Mouse (Mus musculus) stomach, postnatal 0 days (tissue): ENCODE results near the gene Mrpl33. TPM values are rescaled to one million over a fixed set of nuclear protein-coding genes. Genes with fewer than 3 reads are reported as not detected.

Source experiments
- ATAC-seq: fragments of 200-750 bp; cut with Nextera tagmentation; 2 replicates; pipeline ENCODE4 v1.8.0; 2017; ENCODE audit not compliant: low FRiP score, low TSS enrichment
- DNase-seq: peaks from one replicate; pipeline ENCODE4 v3.0.0-alpha.2; 2016; ENCODE audit warnings: low spot score
- H3K27ac ChIP-seq: fragments of 300-500 bp; sonication (generic); replicated peaks from 2 replicates; pipeline ENCODE4 v1.5.1; 2014; ENCODE audit warnings: mild to moderate bottlenecking, control low read depth
- H3K27me3 ChIP-seq: fragments of 300-500 bp; sonication (generic); 2 replicates; pipeline ENCODE4 v1.6.1; 2014; ENCODE audit warnings: low read length; ENCODE audit not compliant: control insufficient read depth, insufficient read depth
- H3K36me3 ChIP-seq: fragments of 300-500 bp; sonication (generic); 2 replicates; pipeline ENCODE4 v1.6.1; 2014; ENCODE audit warnings: low read length, mixed read lengths; ENCODE audit not compliant: control insufficient read depth, insufficient read depth
- H3K4me1 ChIP-seq: fragments of 300-500 bp; sonication (generic); replicated peaks from 2 replicates; pipeline ENCODE4 v1.6.1; 2014; ENCODE audit warnings: antibody characterized with exemption; ENCODE audit not compliant: control insufficient read depth, insufficient read depth
- H3K4me2 ChIP-seq: fragments of 300-500 bp; sonication (generic); replicated peaks from 2 replicates; pipeline ENCODE4 v1.6.1; 2014; ENCODE audit warnings: low read depth, mild to moderate bottlenecking, control low read depth, moderate library complexity
- H3K4me3 ChIP-seq: fragments of 300-500 bp; sonication (generic); 2 replicates; pipeline ENCODE4 v1.5.1; 2014; ENCODE audit warnings: low read depth, low read length, control low read depth
- H3K9ac ChIP-seq: fragments of 300-500 bp; sonication (generic); 2 replicates; pipeline ENCODE4 v1.6.1; 2014; ENCODE audit warnings: mild to moderate bottlenecking, low read length, control low read depth, mixed read lengths
- H3K9me3 ChIP-seq: fragments of 300-500 bp; sonication (generic); 2 replicates; pipeline ENCODE4 v1.6.1; 2016; ENCODE audit warnings: low read length; ENCODE audit not compliant: control insufficient read depth
- CTCF ChIP-seq: IDR thresholded peaks from 2 replicates; pipeline ENCODE4 v1.5.1; 2016; ENCODE audit warnings: antibody characterized with exemption, low read depth, mild to moderate bottlenecking, moderate library complexity
- EP300 ChIP-seq: optimal IDR thresholded peaks from 2 replicates; pipeline ENCODE3; 2016; ENCODE audit warnings: antibody characterized with exemption
- WGBS: fragments of 180-500 bp; shearing (Covaris S2); extraction: QIAGEN DNeasy Blood & Tissue Kit; methylation state at CpG from one replicate; pipeline ENCODE4 v1.1.7; 2014; 5-methylcytosine and 5-hydroxymethylcytosine counted together
- polyA plus RNA-seq: library from polyadenylated mRNA; unstranded; fragments of >200 nt; fragmentation: Nextera tagmentation; extraction: Ambion mirVana; gene quantifications from 2 replicates; pipeline ENCODE4 v1.2.1, GENCODE M21; 2015

Gene Mrpl33
- polyA plus RNA-seq, 1 experiment from 2014 or later = 382 TPM

- ATAC-seq (no peak), DNase-seq (no peak)
- H3K9ac ChIP-seq = peak overlapping the region; percentile 41; the same call in 1 of the 2 replicates
- H3K4me2 ChIP-seq = 0 out of 2 replicates have a peak overlapping the region, but pooled peaks have one; percentile 17
- H3K4me3 ChIP-seq = no peak overlapping the region
- H3K36me3 ChIP-seq = no peaks in the 10 kb centered on the region
- no peaks in the 10 kb centered on the region for H3K27me3 ChIP-seq
- H3K27ac ChIP-seq = peak overlapping the region; percentile 65
- 24% methylated on average over 7 of the region's 7 CpGs for WGBS
- H3K4me1 ChIP-seq = peaks cover 3% of the 10 kb centered on the region; the same call in 1 of the 2 replicates
- TF ChIP-seq CTCF (no peak), EP300 (no peak)
- no peaks in the 10 kb centered on the region for H3K9me3 ChIP-seq
Observed at GRCm38 (mm10) chr5:31563905-31564304, 32.8 kb upstream of the Mrpl33 start.

- no peaks in the 10 kb centered on the region for H3K27me3 ChIP-seq
- WGBS = 71% methylated on average over 4 of the region's 4 CpGs
- peak overlapping the region; percentile 65; the same call in 1 of the 2 replicates for H3K27ac ChIP-seq
- no peak for DNase-seq
- ATAC-seq = 0 out of 2 replicates have a peak, but pooled peaks have one; percentile 46
- no peak overlapping the region for H3K9ac ChIP-seq
- TF ChIP-seq CTCF = no peak
- no peak overlapping the region for H3K4me3 ChIP-seq
- H3K36me3 ChIP-seq = no peaks in the 10 kb centered on the region
- H3K4me1 ChIP-seq = peaks cover 3% of the 10 kb centered on the region; the same call in 1 of the 2 replicates
- no peaks in the 10 kb centered on the region for H3K9me3 ChIP-seq
- H3K4me2 ChIP-seq = no peak overlapping the region
Observed at GRCm38 (mm10) chr5:31564976-31565375, 31.8 kb upstream of the Mrpl33 start.

GRCm38 (mm10) chr5:31566026-31566425 is 30.7 kb upstream of the Mrpl33 start:
- Histone ChIP-seq H3K27me3 (no peaks in the 10 kb centered on the region), H3K36me3 (no peaks in the 10 kb centered on the region), H3K9ac (no peak overlapping the region), H3K9me3 (no peaks in the 10 kb centered on the region), H3K27ac (no peak overlapping the region), H3K4me1 (peaks cover 3% of the 10 kb centered on the region; the same call in 1 of the 2 replicates), H3K4me3 (no peak overlapping the region), H3K4me2 (no peak overlapping the region)
- TF ChIP-seq CTCF = no peak
- no peak for TF ChIP-seq EP300
- ATAC-seq (no peak), DNase-seq (no peak)
- WGBS = 82% methylated on average over 7 of the region's 7 CpGs

GRCm38 (mm10) chr5:31566457-31566856 is 30.3 kb upstream of the Mrpl33 start:
- no peak overlapping the region for H3K4me3 ChIP-seq
- H3K4me2 ChIP-seq = no peak overlapping the region
- no peak for DNase-seq
- ATAC-seq = no peak
- WGBS = 58% methylated on average over 3 of the region's 3 CpGs
- no peaks in the 10 kb centered on the region for H3K27me3 ChIP-seq
- no peak overlapping the region for H3K27ac ChIP-seq
- TF ChIP-seq EP300 (no peak), CTCF (no peak)
- no peaks in the 10 kb centered on the region for H3K9me3 ChIP-seq
- H3K9ac ChIP-seq = no peak overlapping the region
- H3K4me1 ChIP-seq = peaks cover 3% of the 10 kb centered on the region; the same call in 1 of the 2 replicates
- no peaks in the 10 kb centered on the region for H3K36me3 ChIP-seq

GRCm38 (mm10) chr5:31567951-31568657 is 28.6 kb upstream of the Mrpl33 start:
- 58% methylated on average over 5 of the region's 5 CpGs for WGBS
- peaks cover 3% of the 10 kb centered on the region; the same call in 1 of the 2 replicates for H3K4me1 ChIP-seq

GRCm38 (mm10) chr5:31571023-31571608 is 25.6 kb upstream of the Mrpl33 start:
- peak overlapping the region; percentile 31 for H3K9ac ChIP-seq
- WGBS = 18% methylated on average over 20 of the region's 20 CpGs
- peak; percentile 53 for ATAC-seq
- H3K9me3 ChIP-seq = no peaks in the 10 kb centered on the region
- peak; percentile 33 for DNase-seq
- H3K4me2 ChIP-seq = peak overlapping the region; percentile 42
- TF ChIP-seq CTCF (no peak), EP300 (peak; percentile 60)
- no peaks in the 10 kb centered on the region for H3K4me1 ChIP-seq
- H3K36me3 ChIP-seq = no peaks in the 10 kb centered on the region
- H3K27me3 ChIP-seq = no peaks in the 10 kb centered on the region
- peak overlapping the region; percentile 56 for H3K27ac ChIP-seq
- no peak overlapping the region for H3K4me3 ChIP-seq

More at GRCm38 (mm10) chr5:31567951-31568657, 28.6 kb upstream of the Mrpl33 start:
- Histone ChIP-seq H3K4me3 (no peak overlapping the region), H3K27ac (no peak overlapping the region), H3K9me3 (no peaks in the 10 kb centered on the region), H3K4me2 (no peak overlapping the region), H3K36me3 (no peaks in the 10 kb centered on the region), H3K9ac (no peak overlapping the region), H3K27me3 (no peaks in the 10 kb centered on the region)
- TF ChIP-seq CTCF (no peak), EP300 (no peak)
- ATAC-seq (no peak), DNase-seq (no peak)
